Mouse (Mus musculus) heart, embryonic 14.5 days (tissue): ENCODE data around the gene Iyd. TPM values are rescaled to one million over a fixed set of nuclear protein-coding genes. Genes with fewer than 3 reads are reported as not detected.

ENCODE experiments used
- ATAC-seq: fragments of 200-750 bp; cut with Nextera tagmentation; 2 replicates; pipeline ENCODE4 v1.8.0; 2017; ENCODE audit warnings: low read depth, moderate TSS enrichment; ENCODE audit not compliant: insufficient number of reproducible peaks, insufficient read depth, low FRiP score
- H3K27ac ChIP-seq, 2 experiments: fragments of 200-500 bp in 1 of 2; fragments of 300-500 bp in 1 of 2; sonication (generic) in 1 of 2; replicated peaks in 1 of 2; 2 replicates each; pipeline ENCODE4 v1.5.1; 2012 to 2014; ENCODE audit warnings: low read depth in 2 of 2, low read length in 2 of 2, control low read depth in 1 of 2, mild to moderate bottlenecking in 1 of 2, mixed read lengths in 1 of 2; ENCODE audit not compliant: control insufficient read depth in 1 of 2, insufficient read depth in 1 of 2
- H3K27me3 ChIP-seq: fragments of 300-500 bp; sonication (generic); 2 replicates; pipeline ENCODE4 v1.6.1; 2014; ENCODE audit warnings: mild to moderate bottlenecking, low read length, control low read depth; ENCODE audit not compliant: control insufficient read depth, insufficient read depth
- H3K36me3 ChIP-seq: fragments of 300-500 bp; sonication (generic); 2 replicates; pipeline ENCODE4 v1.6.1; 2014; ENCODE audit warnings: mild to moderate bottlenecking, control low read depth, low read length, mixed read lengths; ENCODE audit not compliant: control insufficient read depth, insufficient read depth
- H3K4me1 ChIP-seq, 2 experiments: fragments of 200-500 bp in 1 of 2; fragments of 300-500 bp in 1 of 2; sonication (generic) in 1 of 2; 2 replicates each; pipeline ENCODE4 v1.6.1; 2012 to 2014; ENCODE audit warnings: low read length in 2 of 2, control low read depth in 1 of 2, mixed read lengths in 1 of 2; ENCODE audit not compliant: control insufficient read depth in 2 of 2, insufficient read depth in 2 of 2
- H3K4me2 ChIP-seq: fragments of 300-500 bp; sonication (generic); 2 replicates; pipeline ENCODE4 v1.6.1; 2014; ENCODE audit warnings: mild to moderate bottlenecking, low read length
- H3K4me3 ChIP-seq, 2 experiments: fragments of 200-500 bp in 1 of 2; fragments of 300-500 bp in 1 of 2; sonication (generic) in 1 of 2; 2 replicates each; pipeline ENCODE4 v1.5.1; 2012 to 2014; ENCODE audit warnings: low read length in 2 of 2, mild to moderate bottlenecking in 2 of 2, control low read depth in 1 of 2, low read depth in 1 of 2, moderate library complexity in 1 of 2; ENCODE audit not compliant: control insufficient read depth in 1 of 2, insufficient read depth in 1 of 2
- H3K9ac ChIP-seq: fragments of 300-500 bp; sonication (generic); 2 replicates; pipeline ENCODE4 v1.6.1; 2014; ENCODE audit warnings: mild to moderate bottlenecking, low read length
- H3K9me3 ChIP-seq: fragments of 300-500 bp; sonication (generic); 2 replicates; pipeline ENCODE4 v1.6.1; 2016; ENCODE audit warnings: low read length, control low read depth; ENCODE audit not compliant: control insufficient read depth
- WGBS: fragments of 180-500 bp; shearing (Covaris S2); extraction: QIAGEN DNeasy Blood & Tissue Kit; methylation state at CpG from one replicate; pipeline ENCODE4 v1.1.7; 2014; 5-methylcytosine and 5-hydroxymethylcytosine counted together
- polyA plus RNA-seq: library from polyadenylated mRNA; unstranded; fragments of >200 nt; fragmentation: Nextera tagmentation; extraction: Ambion mirVana; gene quantifications from 2 replicates; pipeline ENCODE4 v1.2.1, GENCODE M21; 2014

The Iyd gene
- polyA plus RNA-seq, 1 experiment from 2014 or later, result 0.58 TPM

- no peak for ATAC-seq
- no peak overlapping the region for H3K27ac ChIP-seq
Observed at GRCm38 (mm10) chr10:3573905-3574500, 34.0 kb downstream of the Iyd start.

DNA sequence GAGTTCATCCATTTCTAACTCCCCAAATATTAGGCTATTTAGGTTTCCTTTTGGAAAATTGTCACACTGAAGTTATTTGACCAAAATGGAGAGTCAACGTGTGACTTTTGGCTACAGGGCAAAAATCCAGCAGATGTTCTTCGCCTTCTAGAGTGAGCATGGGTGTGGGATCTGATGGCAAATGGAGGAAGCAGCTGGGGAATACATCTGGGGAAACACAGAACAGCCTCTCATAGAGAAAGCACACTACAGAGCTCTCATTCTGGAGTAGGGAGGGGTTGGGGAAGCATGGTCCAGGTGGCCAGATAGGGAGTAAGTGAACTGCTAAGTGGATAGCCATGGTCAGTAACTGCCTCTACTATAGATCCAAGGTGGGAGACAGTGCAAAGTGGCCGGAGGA lies 50.6 kb downstream of the Iyd start:
- H3K4me2 ChIP-seq, result no peak overlapping the region
- H3K9ac ChIP-seq, result no peak overlapping the region
- 72% methylated on average over 3 of the region's 3 CpGs for WGBS
- no peak overlapping the region for H3K4me3 ChIP-seq
- no peak overlapping the region for H3K27ac ChIP-seq
- no peaks in the 10 kb centered on the region for H3K9me3 ChIP-seq
- no peaks in the 10 kb centered on the region for H3K36me3 ChIP-seq
- no peak for ATAC-seq
- H3K4me1 ChIP-seq, result no peaks in the 10 kb centered on the region
- H3K27me3 ChIP-seq, result no peaks in the 10 kb centered on the region

More at GRCm38 (mm10) chr10:3573905-3574500, 34.0 kb downstream of the Iyd start:
- 77% methylated on average over 4 of the region's 4 CpGs for WGBS
- Histone ChIP-seq H3K4me1 (no peaks in the 10 kb centered on the region), H3K9ac (no peak overlapping the region), H3K36me3 (no peaks in the 10 kb centered on the region), H3K9me3 (no peaks in the 10 kb centered on the region), H3K4me3 (no peak overlapping the region), H3K27me3 (no peaks in the 10 kb centered on the region), H3K4me2 (no peak overlapping the region)

- Histone ChIP-seq H3K4me1 (no peaks in the 10 kb centered on the region), H3K36me3 (no peaks in the 10 kb centered on the region), H3K27ac (0 out of 4 replicates have a peak overlapping the region, but pooled peaks of 1 of the 2 experiments have one; percentile 20), H3K4me3 (no peak overlapping the region), H3K9me3 (no peaks in the 10 kb centered on the region), H3K4me2 (no peak overlapping the region), H3K27me3 (no peaks in the 10 kb centered on the region), H3K9ac (no peak overlapping the region)
- peak; percentile 56; the same call in 1 of the 2 replicates for ATAC-seq
- 40% methylated on average over 3 of the region's 3 CpGs for WGBS
Observed at GRCm38 (mm10) chr10:3591790-3592189, 51.8 kb downstream of the Iyd start.

DNA sequence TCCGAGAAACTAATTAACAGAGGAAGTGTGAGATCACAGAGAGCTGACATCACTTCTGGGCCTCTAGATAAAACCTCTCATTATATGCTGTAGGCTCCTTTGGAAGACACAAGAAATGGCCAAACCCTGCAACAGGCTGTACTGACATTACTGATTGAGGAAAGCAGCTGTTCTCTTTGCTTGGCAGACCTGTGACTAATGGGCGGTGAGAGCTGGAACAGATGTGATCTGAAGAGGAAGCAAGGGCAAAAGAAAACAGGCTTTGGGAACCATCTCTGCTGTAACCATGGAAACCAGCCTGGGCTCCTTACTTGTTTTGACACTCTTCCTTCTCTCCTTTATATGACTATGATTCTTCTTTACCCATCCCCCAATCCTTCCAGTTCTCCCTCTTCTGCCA lies 56.7 kb downstream of the Iyd start:
- Histone ChIP-seq H3K27ac (no peak overlapping the region), H3K4me3 (no peak overlapping the region), H3K36me3 (no peaks in the 10 kb centered on the region), H3K4me1 (no peaks in the 10 kb centered on the region), H3K27me3 (no peaks in the 10 kb centered on the region), H3K9ac (no peak overlapping the region), H3K4me2 (no peak overlapping the region), H3K9me3 (0 out of 2 replicates have a peak, but pooled peaks cover 5% of the 10 kb centered on the region)
- 44% methylated on average over 2 of the region's 2 CpGs for WGBS
- no peak for ATAC-seq

DNA sequence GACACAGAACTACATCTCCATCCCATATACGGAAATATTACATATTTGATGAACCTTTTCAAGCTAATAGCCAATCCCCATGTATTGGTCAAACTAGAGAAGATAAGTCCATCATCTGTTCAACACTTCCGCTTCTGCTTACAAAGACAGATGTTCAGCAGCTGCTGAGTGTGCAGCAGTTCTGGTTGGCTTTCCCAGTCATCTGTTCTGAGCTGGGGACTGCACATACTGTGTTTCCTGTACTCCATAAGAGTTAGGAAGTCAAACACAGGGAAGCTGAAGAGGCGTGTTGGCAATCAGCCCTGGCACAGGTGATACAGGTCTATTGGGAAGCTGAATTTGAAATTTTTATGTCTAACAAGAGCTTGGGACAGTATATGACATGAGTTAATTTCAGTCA lies 57.7 kb downstream of the Iyd start:
- Histone ChIP-seq H3K9ac (no peak overlapping the region), H3K27me3 (no peaks in the 10 kb centered on the region), H3K27ac (no peak overlapping the region), H3K36me3 (no peaks in the 10 kb centered on the region), H3K9me3 (0 out of 2 replicates have a peak, but pooled peaks cover 5% of the 10 kb centered on the region), H3K4me1 (no peaks in the 10 kb centered on the region), H3K4me3 (no peak overlapping the region), H3K4me2 (no peak overlapping the region)
- WGBS, result 68% methylated on average over 3 of the region's 3 CpGs
- ATAC-seq, result no peak

Other genes with a start within 250 kb of the Iyd start
- 315 and 320 TPM in 2 replicates for gene Ppp1r14c, start 174.2 kb upstream of the Iyd start, polyA plus RNA-seq
- 7.6 and 11.7 TPM in 2 replicates for gene Plekhg1, start 200.1 kb downstream of the Iyd start, polyA plus RNA-seq